Mouse (Mus musculus) myocyte (in vitro differentiated cells): ENCODE data around the gene Col4a2.

Experiments used
- CEBPB ChIP-seq: IDR thresholded peaks from 2 replicates; pipeline ENCODE4 v1.6.1; 2011; ENCODE audit warnings: mild to moderate bottlenecking, moderate library complexity; ENCODE audit not compliant: poor library complexity, insufficient read depth, severe bottlenecking
- E2F4 ChIP-seq: IDR thresholded peaks from one replicate; pipeline ENCODE4 v1.6.1; 2011; ENCODE audit warnings: mild to moderate bottlenecking, control low read depth, moderate library complexity; ENCODE audit not compliant: insufficient read depth
- MAX ChIP-seq: IDR thresholded peaks from one replicate; pipeline ENCODE4 v1.6.1; 2011; ENCODE audit warnings: low read depth, mild to moderate bottlenecking, control low read depth
- MYOD1 ChIP-seq, 3 experiments: IDR thresholded peaks; one replicate each; pipeline ENCODE4 v1.6.1; 2011; ENCODE audit warnings: control low read depth in 2 of 3, low read depth in 2 of 3, mild to moderate bottlenecking in 2 of 3, moderate library complexity in 1 of 3; ENCODE audit not compliant: insufficient read length in 2 of 3, control insufficient read depth in 1 of 3
- MYOG ChIP-seq, 3 experiments: IDR thresholded peaks; one replicate each; pipeline ENCODE4 v1.6.1; 2011; ENCODE audit warnings: control low read depth in 2 of 3, low read depth in 2 of 3, mild to moderate bottlenecking in 2 of 3; ENCODE audit not compliant: insufficient read length in 2 of 3, control insufficient read depth in 1 of 3, insufficient read depth in 1 of 3
- POLR2A ChIP-seq: IDR thresholded peaks from one replicate; pipeline ENCODE4 v1.6.1; 2011; ENCODE audit warnings: low read depth, mild to moderate bottlenecking, control low read depth, moderate library complexity; ENCODE audit not compliant: insufficient read length
- POLR2AphosphoS2 ChIP-seq: IDR thresholded peaks from one replicate; pipeline ENCODE4 v1.6.1; 2011; ENCODE audit warnings: low read depth, control low read depth; ENCODE audit not compliant: insufficient read length
- TCF12 ChIP-seq: IDR thresholded peaks from one replicate; pipeline ENCODE4 v1.6.1; 2011; ENCODE audit warnings: mild to moderate bottlenecking, control low read depth; ENCODE audit not compliant: poor library complexity, insufficient read depth, severe bottlenecking
- USF1 ChIP-seq: IDR thresholded peaks from one replicate; pipeline ENCODE4 v1.6.1; 2011; ENCODE audit warnings: low read depth, mild to moderate bottlenecking, control low read depth, moderate library complexity

- TF ChIP-seq POLR2A (no peak), MAX (no peak), MYOD1 (IDR thresholded peaks at IDR 0.05; ENCODE audit: control insufficient read depth in 1 of 3, insufficient read length in 2 of 3, low read depth in 2 of 3) (no peak), TCF12 (no peak), CEBPB (no peak), MYOG (IDR thresholded peaks at IDR 0.05; ENCODE audit: control insufficient read depth in 1 of 3, insufficient read depth in 1 of 3, insufficient read length in 2 of 3, low read depth in 2 of 3) (no peak), E2F4 (no peak), POLR2AphosphoS2 (no peak), USF1 (no peak)
Observed at GRCm38 (mm10) chr8:11310049-11310448, 2.6 kb upstream of the Col4a2 start.
